Mouse (Mus musculus) testis, adult 2 months (tissue): ENCODE data around the gene Gucy2f.

Experiments
- CTCF ChIP-seq: fragments of 200-500 bp; IDR thresholded peaks from 2 replicates; pipeline ENCODE4 v1.5.1; 2012; ENCODE audit warnings: low read depth, mild to moderate bottlenecking, inconsistent platforms, low read length, moderate library complexity; ENCODE audit not compliant: control insufficient read depth, insufficient read depth, insufficient replicate concordance
- POLR2A ChIP-seq: fragments of 200-500 bp; IDR thresholded peaks from 2 replicates; pipeline ENCODE4 v1.6.1; 2012; ENCODE audit warnings: low read depth, mild to moderate bottlenecking, inconsistent platforms, low read length, moderate library complexity; ENCODE audit not compliant: control insufficient read depth

DNA sequence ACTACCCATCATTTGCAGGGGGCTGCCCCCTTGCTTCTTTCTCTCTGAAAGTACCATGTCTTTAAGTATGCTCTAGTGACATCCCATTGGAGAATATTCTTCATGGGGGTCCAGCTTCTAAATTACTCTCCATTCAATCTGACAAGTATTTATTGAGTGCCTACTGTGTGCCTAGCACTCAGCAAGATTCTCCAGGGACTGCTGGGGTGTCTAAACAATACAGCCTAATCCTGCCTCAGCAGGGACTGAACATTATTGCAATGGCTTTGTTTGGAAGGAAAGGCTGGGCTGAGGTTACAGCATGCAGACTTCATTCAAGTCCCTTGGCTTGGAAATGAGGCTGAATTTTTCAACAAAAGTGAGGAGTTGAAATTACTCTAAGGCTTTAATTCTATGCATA, 81.0 kb downstream of the Gucy2f start:
- TF ChIP-seq CTCF (no peak), POLR2A (no peak)
